Mouse (Mus musculus) embryonic facial prominence, embryonic 11.5 days (tissue): Measurements from ENCODE around the gene Mettl7a2. TPM values are rescaled to one million over a fixed set of nuclear protein-coding genes. Genes with fewer than 3 reads are reported as not detected.
"Not testable (repeated sequence)": the region's sequence is repeated elsewhere in the genome, so short reads cannot be mapped to it uniquely, and the experiment has no call there.

Experiments used
- ATAC-seq: fragments of 200-750 bp; cut with Nextera tagmentation; replicated peaks from 2 replicates; pipeline ENCODE4 v1.8.0; 2017; ENCODE audit warnings: low read depth; ENCODE audit not compliant: insufficient number of reproducible peaks, low FRiP score, low TSS enrichment
- DNase-seq: peaks from one replicate; pipeline ENCODE4 v3.0.0-alpha.2; 2015; ENCODE audit warnings: low spot score
- H3K27ac ChIP-seq: fragments of 300-500 bp; sonication (generic); replicated peaks from 2 replicates; pipeline ENCODE4 v1.5.1; 2014; ENCODE audit warnings: mild to moderate bottlenecking, low read depth, low read length, control low read depth
- H3K27me3 ChIP-seq: fragments of 300-500 bp; sonication (generic); 2 replicates; pipeline ENCODE4 v1.6.1; 2014; ENCODE audit warnings: mild to moderate bottlenecking, low read length, moderate library complexity, mixed read lengths; ENCODE audit not compliant: control insufficient read depth, insufficient read depth
- H3K36me3 ChIP-seq: fragments of 300-500 bp; sonication (generic); replicated peaks from 2 replicates; pipeline ENCODE4 v1.6.1; 2014; ENCODE audit warnings: low read depth, mild to moderate bottlenecking, low read length, moderate library complexity, mixed read lengths; ENCODE audit not compliant: control insufficient read depth, insufficient read depth
- H3K4me1 ChIP-seq: fragments of 300-500 bp; sonication (generic); 2 replicates; pipeline ENCODE4 v1.6.1; 2014; ENCODE audit warnings: low read length, mixed read lengths; ENCODE audit not compliant: control insufficient read depth, insufficient read depth
- H3K4me2 ChIP-seq: fragments of 300-500 bp; sonication (generic); 2 replicates; pipeline ENCODE4 v1.6.1; 2014; ENCODE audit warnings: low read depth, mild to moderate bottlenecking, control low read depth, low read length, moderate library complexity
- H3K4me3 ChIP-seq: fragments of 300-500 bp; sonication (generic); 2 replicates; pipeline ENCODE4 v1.5.1; 2014; ENCODE audit warnings: low read depth, low read length, control low read depth
- H3K9ac ChIP-seq: fragments of 300-500 bp; sonication (generic); replicated peaks from 2 replicates; pipeline ENCODE4 v1.6.1; 2014; ENCODE audit warnings: mild to moderate bottlenecking, control low read depth, low read length
- H3K9me3 ChIP-seq: fragments of 300-500 bp; sonication (generic); replicated peaks from 2 replicates; pipeline ENCODE4 v1.6.1; 2016; ENCODE audit warnings: mild to moderate bottlenecking, low read length, inconsistent platforms, mixed read lengths; ENCODE audit not compliant: control insufficient read depth
- WGBS: fragments of 180-500 bp; shearing (Covaris S2); extraction: QIAGEN DNeasy Blood & Tissue Kit; methylation state at CpG from one replicate; pipeline ENCODE4 v1.1.7; 2014; 5-methylcytosine and 5-hydroxymethylcytosine counted together
- polyA plus RNA-seq: library from polyadenylated mRNA; unstranded; fragments of >200 nt; fragmentation: Nextera tagmentation; extraction: Ambion mirVana; gene quantifications from 2 replicates; pipeline ENCODE4 v1.2.1, GENCODE M21; 2014

Mettl7a2 gene
- polyA plus RNA-seq, 1 experiment from 2014 or later: not detected

DNA sequence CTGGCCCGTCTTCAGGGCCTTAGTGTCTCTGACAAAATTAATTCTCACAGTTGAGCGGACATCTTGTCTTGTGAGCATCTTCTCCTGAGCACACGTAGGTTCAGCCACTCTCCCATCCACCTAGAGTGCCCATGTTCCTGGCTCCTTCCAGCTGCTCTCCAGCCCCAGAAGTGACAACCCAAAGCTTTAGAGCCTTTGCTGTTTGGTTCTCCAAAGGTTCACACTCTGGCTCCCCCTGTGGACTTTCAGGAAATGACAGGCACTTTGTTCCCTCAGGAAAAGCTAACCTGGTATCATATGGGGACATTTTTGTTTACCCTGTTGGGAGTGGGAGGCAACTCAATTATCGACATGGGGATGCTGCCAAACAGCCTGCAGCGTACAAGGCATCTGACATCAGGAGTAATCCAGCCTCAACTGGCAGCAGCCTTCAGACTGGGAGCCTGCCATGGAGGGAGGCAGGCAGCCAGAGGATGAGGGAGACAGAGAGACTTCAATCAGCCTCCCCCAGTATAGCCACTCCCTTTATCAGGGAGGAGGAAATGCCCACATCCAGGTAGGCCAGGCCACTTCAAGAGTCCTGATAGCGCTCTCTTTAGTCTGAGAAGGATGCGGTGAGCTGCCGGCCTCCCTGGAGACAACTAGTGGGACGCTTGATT, 25.0 kb downstream of the Mettl7a2 start:
- WGBS: 32% methylated on average over 3 of the region's 9 CpGs
- H3K27me3 ChIP-seq, H3K9ac ChIP-seq, H3K27ac ChIP-seq, H3K9me3 ChIP-seq, ATAC-seq, H3K36me3 ChIP-seq, H3K4me3 ChIP-seq, DNase-seq, H3K4me1 ChIP-seq, H3K4me2 ChIP-seq: not testable (repeated sequence)

GRCm38 (mm10) chr15:100379658-100380057, 26.7 kb downstream of the Mettl7a2 start:
- H3K27me3 ChIP-seq: no peaks in the 10 kb centered on the region
- H3K4me1 ChIP-seq: no peaks in the 10 kb centered on the region
- H3K27ac ChIP-seq: no peak overlapping the region
- no peak overlapping the region for H3K4me3 ChIP-seq
- ATAC-seq (no peak), DNase-seq (no peak)
- no peaks in the 10 kb centered on the region for H3K9me3 ChIP-seq
- H3K9ac ChIP-seq: no peak overlapping the region
- no peak overlapping the region for H3K4me2 ChIP-seq
- WGBS: 85% methylated on average over 8 of the region's 8 CpGs
- H3K36me3 ChIP-seq: no peaks in the 10 kb centered on the region

GRCm38 (mm10) chr15:100380104-100380503, 27.1 kb downstream of the Mettl7a2 start:
- no peaks in the 10 kb centered on the region for H3K9me3 ChIP-seq
- no peaks in the 10 kb centered on the region for H3K27me3 ChIP-seq
- H3K4me2 ChIP-seq: no peak overlapping the region
- no peaks in the 10 kb centered on the region for H3K36me3 ChIP-seq
- H3K9ac ChIP-seq: no peak overlapping the region
- no peak overlapping the region for H3K27ac ChIP-seq
- H3K4me1 ChIP-seq: no peaks in the 10 kb centered on the region
- no peak for DNase-seq
- 47% methylated on average over 2 of the region's 2 CpGs for WGBS
- no peak for ATAC-seq
- no peak overlapping the region for H3K4me3 ChIP-seq

GRCm38 (mm10) chr15:100385705-100386104, 32.7 kb downstream of the Mettl7a2 start:
- DNase-seq (no peak), ATAC-seq (no peak)
- Histone ChIP-seq H3K4me3 (no peak overlapping the region), H3K9me3 (no peaks in the 10 kb centered on the region), H3K27me3 (no peaks in the 10 kb centered on the region), H3K4me2 (no peak overlapping the region), H3K4me1 (no peaks in the 10 kb centered on the region; the same call in 1 of the 2 replicates), H3K9ac (no peak overlapping the region), H3K27ac (no peak overlapping the region), H3K36me3 (no peaks in the 10 kb centered on the region)
- 91% methylated on average over 9 of the region's 9 CpGs for WGBS

- Histone ChIP-seq H3K4me1 (no peaks in the 10 kb centered on the region; the same call in 1 of the 2 replicates), H3K27me3 (no peaks in the 10 kb centered on the region), H3K4me3 (no peak overlapping the region), H3K9me3 (no peaks in the 10 kb centered on the region), H3K36me3 (no peaks in the 10 kb centered on the region), H3K9ac (no peak overlapping the region), H3K27ac (no peak overlapping the region), H3K4me2 (no peak overlapping the region)
- 96% methylated on average over 17 of the region's 17 CpGs for WGBS
- DNase-seq: no peak
- ATAC-seq: no peak
Measured at GRCm38 (mm10) chr15:100387544-100388223, 34.7 kb downstream of the Mettl7a2 start.

DNA sequence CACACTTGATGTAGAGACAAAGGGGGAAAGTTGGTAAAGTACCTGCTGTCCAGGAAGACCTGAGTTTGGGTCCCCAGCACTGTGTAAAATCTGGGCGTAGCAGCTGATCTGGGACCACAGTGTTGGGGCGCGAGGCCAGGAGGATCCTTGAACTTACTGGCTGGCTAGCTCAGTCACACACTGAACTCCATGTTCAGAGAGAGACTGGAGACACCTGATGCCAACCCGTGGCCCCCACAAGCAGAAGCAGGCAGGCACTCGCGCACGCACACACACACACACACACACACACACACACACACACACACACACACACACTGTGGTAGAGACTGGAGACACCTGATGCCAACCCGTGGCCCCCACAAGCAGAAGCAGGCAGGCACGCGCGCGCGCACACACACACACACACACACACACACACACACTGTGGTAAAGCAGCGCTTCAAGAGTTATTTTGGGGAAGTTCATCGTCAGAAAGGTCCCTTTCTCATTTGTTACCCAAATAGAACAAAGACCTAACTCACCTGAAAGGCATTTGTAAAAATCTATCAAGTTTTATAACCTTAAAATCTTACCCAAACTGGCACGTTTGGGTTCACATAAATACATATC, 35.3 kb downstream of the Mettl7a2 start:
- 90% methylated on average over 16 of the region's 16 CpGs for whole genome bisulfite sequencing
- Histone ChIP-seq H3K36me3 (no peaks in the 10 kb centered on the region), H3K27me3 (no peaks in the 10 kb centered on the region), H3K4me1 (no peaks in the 10 kb centered on the region; the same call in 1 of the 2 replicates), H3K4me2 (no peak overlapping the region), H3K4me3 (no peak overlapping the region), H3K27ac (no peak overlapping the region), H3K9ac (no peak overlapping the region), H3K9me3 (no peaks in the 10 kb centered on the region)
- ATAC-seq: no peak
- DNase-seq: no peak

- Histone ChIP-seq H3K9ac (no peak overlapping the region), H3K9me3 (no peaks in the 10 kb centered on the region), H3K36me3 (no peaks in the 10 kb centered on the region), H3K4me2 (no peak overlapping the region), H3K4me3 (no peak overlapping the region), H3K27ac (no peak overlapping the region), H3K27me3 (no peaks in the 10 kb centered on the region), H3K4me1 (no peaks in the 10 kb centered on the region; the same call in 1 of the 2 replicates)
- no peak for DNase-seq
- no peak for ATAC-seq
- 60% methylated on average over 9 of the region's 9 CpGs for WGBS
Measured at GRCm38 (mm10) chr15:100388886-100389285, 35.9 kb downstream of the Mettl7a2 start.

- Histone ChIP-seq H3K4me2 (no peak overlapping the region), H3K4me1 (no peaks in the 10 kb centered on the region; the same call in 1 of the 2 replicates), H3K27me3 (no peaks in the 10 kb centered on the region), H3K36me3 (peaks cover 2% of the 10 kb centered on the region; the same call in 1 of the 2 replicates), H3K9ac (no peak overlapping the region), H3K27ac (no peak overlapping the region), H3K9me3 (no peaks in the 10 kb centered on the region), H3K4me3 (no peak overlapping the region)
- DNase-seq (no peak), ATAC-seq (no peak)
- 79% methylated on average over 7 of the region's 7 CpGs for WGBS
Measured at GRCm38 (mm10) chr15:100391066-100391465, 38.1 kb downstream of the Mettl7a2 start.
